Mouse (Mus musculus) midbrain, embryonic 16.5 days (tissue): ENCODE results near the gene Nlrp6. TPM values are rescaled to one million over a fixed set of nuclear protein-coding genes. Genes with fewer than 3 reads are reported as not detected.
"Not testable (repeated sequence)": the region's sequence is repeated elsewhere in the genome, so short reads cannot be mapped to it uniquely, and the experiment has no call there.

Experiments used
- ATAC-seq: fragments of 200-750 bp; cut with Nextera tagmentation; 2 replicates; pipeline ENCODE4 v1.8.0; 2017; ENCODE audit warnings: moderate TSS enrichment
- H3K27ac ChIP-seq: fragments of 300-500 bp; sonication (generic); 2 replicates; pipeline ENCODE4 v1.5.1; 2014; ENCODE audit warnings: mild to moderate bottlenecking, low read length, mixed read lengths
- H3K27me3 ChIP-seq: fragments of 300-500 bp; sonication (generic); 2 replicates; pipeline ENCODE4 v1.6.1; 2014; ENCODE audit warnings: low read depth, low read length, mixed read lengths; ENCODE audit not compliant: control insufficient read depth, insufficient read depth
- H3K36me3 ChIP-seq: fragments of 300-500 bp; sonication (generic); 2 replicates; pipeline ENCODE4 v1.6.1; 2014; ENCODE audit warnings: mild to moderate bottlenecking, low read length, moderate library complexity, mixed read lengths; ENCODE audit not compliant: control insufficient read depth, insufficient read depth
- H3K4me1 ChIP-seq: fragments of 300-500 bp; sonication (generic); 2 replicates; pipeline ENCODE4 v1.6.1; 2014; ENCODE audit warnings: mild to moderate bottlenecking, low read length, mixed read lengths; ENCODE audit not compliant: control insufficient read depth, insufficient read depth
- H3K4me2 ChIP-seq: fragments of 300-500 bp; sonication (generic); 2 replicates; pipeline ENCODE4 v1.6.1; 2014; ENCODE audit warnings: mild to moderate bottlenecking, low read length, mixed read lengths
- H3K4me3 ChIP-seq: fragments of 300-500 bp; sonication (generic); 2 replicates; pipeline ENCODE4 v1.5.1; 2014; ENCODE audit warnings: low read depth, mild to moderate bottlenecking, low read length, moderate library complexity, mixed read lengths
- H3K9ac ChIP-seq: fragments of 300-500 bp; sonication (generic); 2 replicates; pipeline ENCODE4 v1.6.1; 2014; ENCODE audit warnings: low read depth, low read length, mixed read lengths
- H3K9me3 ChIP-seq: fragments of 300-500 bp; sonication (generic); replicated peaks from 2 replicates; pipeline ENCODE4 v1.6.1; 2014; ENCODE audit warnings: mild to moderate bottlenecking, low read length, mixed read lengths; ENCODE audit not compliant: control insufficient read depth, poor library complexity, severe bottlenecking
- WGBS: fragments of 180-500 bp; shearing (Covaris S2); extraction: QIAGEN DNeasy Blood & Tissue Kit; methylation state at CpG from one replicate; pipeline ENCODE4 v1.1.7; 2014; 5-methylcytosine and 5-hydroxymethylcytosine counted together
- polyA plus RNA-seq: library from polyadenylated mRNA; unstranded; fragments of >200 nt; fragmentation: Nextera tagmentation; extraction: Ambion mirVana; gene quantifications from 2 replicates; pipeline ENCODE4 v1.2.1, GENCODE M21; 2015

The Nlrp6 gene
- polyA plus RNA-seq, 1 experiment from 2014 or later = 0.58 TPM

DNA sequence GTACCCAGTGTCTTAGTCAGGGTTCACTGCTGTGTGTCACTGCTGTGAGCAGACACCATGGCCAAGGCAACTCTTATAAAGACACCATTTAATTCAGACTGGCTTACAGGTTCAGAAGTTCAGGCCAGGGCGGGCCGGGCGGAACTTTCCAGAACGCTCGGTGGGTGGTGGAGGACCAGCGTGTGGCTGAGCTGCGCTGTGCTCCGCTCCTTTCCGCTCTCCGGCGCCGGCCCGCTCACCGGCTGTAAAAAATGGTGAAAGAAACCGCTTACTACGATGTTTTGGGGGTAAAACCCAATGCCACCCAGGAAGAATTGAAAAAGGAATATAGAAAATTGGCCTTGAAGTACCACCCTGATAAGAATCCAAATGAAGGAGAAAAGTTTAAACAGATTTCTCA lies 30.1 kb upstream of the Nlrp6 start:
- H3K9me3 ChIP-seq, H3K9ac ChIP-seq, H3K4me3 ChIP-seq, H3K4me2 ChIP-seq, H3K27me3 ChIP-seq, H3K27ac ChIP-seq, ATAC-seq, H3K4me1 ChIP-seq: not testable (repeated sequence)
- H3K36me3 ChIP-seq = peaks cover 40% of the 10 kb centered on the region
- WGBS = 96% methylated on average over 16 of the region's 16 CpGs

DNA sequence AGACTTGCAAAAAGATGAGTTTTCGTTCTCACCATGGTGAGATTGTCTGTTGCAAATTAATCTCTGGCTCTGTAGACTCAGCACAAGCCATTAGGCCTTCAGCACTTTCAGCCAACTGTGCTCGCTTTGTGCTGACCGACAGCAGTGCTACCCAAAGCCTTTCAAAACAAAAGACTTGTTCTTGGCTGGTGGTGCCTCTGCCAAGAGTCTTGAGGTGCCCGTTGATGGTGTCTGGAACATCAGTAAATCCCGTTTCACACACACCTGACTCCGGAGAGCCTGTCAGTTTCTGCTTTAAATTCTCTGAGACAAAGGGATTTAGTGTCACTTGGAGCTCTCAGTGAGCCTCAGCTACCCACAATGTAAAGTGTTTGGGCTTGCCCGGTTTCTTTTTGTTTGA lies 26.7 kb upstream of the Nlrp6 start:
- Histone ChIP-seq H3K9ac (no peak overlapping the region), H3K4me2 (no peak overlapping the region), H3K4me1 (no peaks in the 10 kb centered on the region), H3K9me3 (no peaks in the 10 kb centered on the region), H3K27me3 (no peaks in the 10 kb centered on the region), H3K27ac (no peak overlapping the region), H3K36me3 (peaks cover 42% of the 10 kb centered on the region), H3K4me3 (no peak overlapping the region)
- ATAC-seq = no peak
- 89% methylated on average over 7 of the region's 7 CpGs for WGBS

DNA sequence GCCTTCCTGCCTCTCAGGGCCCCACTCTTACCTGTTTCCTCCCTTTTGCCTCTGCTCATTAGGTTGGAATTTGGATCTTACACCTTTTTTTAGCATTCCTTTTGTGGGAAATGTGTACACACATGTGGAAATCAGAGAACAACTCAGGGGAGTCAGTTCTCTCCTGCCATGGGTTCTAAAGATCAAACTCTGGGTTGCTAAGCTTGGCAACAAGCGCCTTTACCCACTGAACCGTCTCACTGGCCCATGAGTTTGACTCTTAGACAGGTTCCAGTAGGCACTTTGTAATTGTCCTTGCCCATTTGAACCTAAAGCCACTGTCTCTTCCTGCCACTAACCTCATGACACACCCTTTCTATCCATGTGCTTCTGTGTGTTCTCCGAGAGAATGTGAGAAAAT lies 26.1 kb upstream of the Nlrp6 start:
- WGBS = 94% methylated on average over 3 of the region's 3 CpGs
- H3K36me3 ChIP-seq = peaks cover 43% of the 10 kb centered on the region

DNA sequence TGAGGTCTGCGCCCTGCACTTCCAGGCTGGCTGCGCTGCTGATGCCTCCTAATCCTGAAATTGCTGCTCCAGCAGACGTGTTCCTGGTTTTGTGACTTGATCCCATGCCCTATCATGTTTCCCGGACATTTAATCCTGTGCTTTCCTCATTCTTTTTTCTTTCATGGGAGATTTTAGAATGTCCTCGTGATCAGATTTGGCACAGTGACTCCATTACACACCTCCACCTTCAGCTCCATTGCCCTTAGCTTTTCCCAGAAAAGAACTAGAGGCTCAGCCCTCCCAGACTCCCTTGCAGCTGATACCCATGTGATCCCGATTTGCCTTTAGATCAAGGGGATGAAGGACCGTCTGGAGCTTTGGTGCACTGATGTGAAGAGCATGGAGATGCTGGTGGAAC lies 22.8 kb upstream of the Nlrp6 start:
- Histone ChIP-seq H3K9ac (no peak overlapping the region), H3K27ac (no peak overlapping the region), H3K27me3 (no peaks in the 10 kb centered on the region), H3K4me1 (no peaks in the 10 kb centered on the region), H3K36me3 (peaks cover 30% of the 10 kb centered on the region), H3K9me3 (no peaks in the 10 kb centered on the region), H3K4me2 (no peak overlapping the region), H3K4me3 (no peak overlapping the region)
- ATAC-seq = no peak
- 92% methylated on average over 7 of the region's 7 CpGs for WGBS

More for the DNA sequence above, 26.1 kb upstream of the Nlrp6 start:
- Histone ChIP-seq H3K4me1 (no peaks in the 10 kb centered on the region), H3K9ac (no peak overlapping the region), H3K4me3 (no peak overlapping the region), H3K9me3 (no peaks in the 10 kb centered on the region), H3K27ac (no peak overlapping the region), H3K4me2 (no peak overlapping the region), H3K27me3 (no peaks in the 10 kb centered on the region)
- no peak for ATAC-seq

DNA sequence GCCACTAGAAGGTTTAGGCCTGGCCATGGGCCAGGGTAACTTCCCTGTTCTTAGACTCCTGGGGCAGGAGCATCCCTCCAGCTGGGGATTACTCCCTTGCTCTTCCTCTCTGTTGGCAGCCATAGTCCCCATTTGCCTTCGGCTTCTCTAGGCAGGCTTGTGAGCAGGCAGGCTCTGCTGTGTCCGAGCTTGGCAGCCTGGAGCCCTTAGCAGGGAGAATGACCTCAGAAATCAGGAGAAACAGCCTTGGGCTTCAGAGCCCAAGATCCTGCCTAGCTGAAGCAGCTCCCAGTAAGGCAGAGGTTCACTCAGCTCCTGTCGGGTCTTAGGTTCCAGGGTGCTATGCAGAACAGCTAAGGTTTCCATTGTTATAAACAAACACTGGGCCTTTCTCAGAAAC lies 21.6 kb upstream of the Nlrp6 start:
- H3K4me3 ChIP-seq = no peak overlapping the region
- H3K9me3 ChIP-seq = no peaks in the 10 kb centered on the region
- no peaks in the 10 kb centered on the region for H3K4me1 ChIP-seq
- ATAC-seq = no peak
- H3K27ac ChIP-seq = no peak overlapping the region
- no peaks in the 10 kb centered on the region for H3K27me3 ChIP-seq
- no peak overlapping the region for H3K9ac ChIP-seq
- no peak overlapping the region for H3K4me2 ChIP-seq
- WGBS = 83% methylated on average over 3 of the region's 3 CpGs
- peaks cover 30% of the 10 kb centered on the region for H3K36me3 ChIP-seq

DNA sequence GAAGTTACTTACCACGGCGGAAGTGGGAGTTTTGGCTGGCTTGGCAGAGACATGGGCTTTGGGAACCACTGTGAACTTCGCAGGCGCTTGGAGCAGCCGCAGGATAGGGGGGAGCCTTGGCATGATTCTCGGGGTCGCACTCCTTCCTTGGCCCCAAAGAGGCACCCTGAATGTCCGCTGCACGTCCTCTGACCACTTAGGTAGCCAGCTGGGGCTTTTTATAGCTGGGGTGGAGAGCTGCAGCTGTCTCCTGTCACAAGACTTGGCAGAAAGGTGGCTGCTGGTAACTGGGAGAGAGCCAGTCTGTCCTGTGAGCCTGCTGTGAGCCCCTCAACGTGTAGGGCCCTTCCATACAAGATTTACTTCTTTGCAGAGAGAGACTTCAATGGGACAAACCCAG lies 20.5 kb upstream of the Nlrp6 start, which contains the start of gene Cox8b:
TSS of gene Cox8b (minus strand) at position 227 of the 400 bp plus-strand sequence.
- WGBS = 82% methylated on average over 10 of the region's 10 CpGs
- Histone ChIP-seq H3K36me3 (peaks cover 27% of the 10 kb centered on the region), H3K4me3 (no peak within 1 kb of the TSS), H3K4me1 (no peaks in the 10 kb centered on the region), H3K4me2 (no peak within 1 kb of the TSS), H3K9me3 (no peaks in the 10 kb centered on the region), H3K9ac (no peak within 1 kb of the TSS), H3K27ac (no peak within 1 kb of the TSS), H3K27me3 (no peaks in the 10 kb centered on the region)
- ATAC-seq = no peak

DNA sequence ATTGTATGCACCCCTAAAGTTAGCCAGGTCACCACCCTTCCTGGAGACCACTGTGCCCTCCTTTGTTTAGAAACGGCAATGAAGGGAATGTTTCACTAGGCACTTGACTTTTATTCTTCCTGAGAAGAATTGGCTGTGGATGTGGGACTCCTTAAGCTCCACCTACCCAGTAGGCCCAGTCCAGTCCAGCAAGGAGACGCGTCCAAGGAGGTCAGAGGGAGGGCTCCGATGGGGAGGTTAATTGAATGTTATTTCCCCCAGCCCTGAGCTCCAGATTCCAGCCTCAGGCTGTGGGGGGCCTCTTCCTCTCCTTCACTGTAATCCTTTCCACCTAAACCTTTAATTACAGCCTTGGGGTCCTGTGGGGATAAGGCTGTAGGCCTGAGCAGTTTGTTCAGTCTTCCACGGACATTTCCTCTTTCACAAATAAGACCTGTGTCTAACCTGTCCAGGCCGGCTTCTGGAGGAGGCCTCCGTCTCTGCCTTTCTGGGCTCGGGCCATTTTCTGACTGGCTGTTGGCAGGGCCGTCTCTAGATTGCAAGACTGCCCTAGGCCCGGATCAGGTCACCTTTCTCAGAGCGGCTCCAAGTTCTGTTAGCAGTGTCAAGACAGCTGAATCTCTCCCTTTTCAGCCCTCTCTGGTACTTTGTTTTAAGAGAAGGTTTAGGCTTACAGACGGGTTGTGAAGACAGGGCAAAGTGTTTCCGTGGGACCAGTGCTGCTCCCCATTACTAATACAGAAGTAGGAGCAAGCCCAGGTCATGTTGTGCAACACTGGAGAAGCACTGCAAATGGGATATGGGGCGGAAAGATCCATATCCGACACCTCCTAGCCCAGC lies 18.4 kb upstream of the Nlrp6 start:
- WGBS = 75% methylated on average over 15 of the region's 15 CpGs
- Histone ChIP-seq H3K9ac (peak overlapping the region; percentile 25; the same call in 1 of the 2 replicates), H3K4me3 (no peak overlapping the region), H3K27ac (no peak overlapping the region), H3K4me2 (no peak overlapping the region), H3K27me3 (no peaks in the 10 kb centered on the region), H3K9me3 (no peaks in the 10 kb centered on the region), H3K4me1 (no peaks in the 10 kb centered on the region), H3K36me3 (peaks cover 17% of the 10 kb centered on the region)
- ATAC-seq = no peak

DNA sequence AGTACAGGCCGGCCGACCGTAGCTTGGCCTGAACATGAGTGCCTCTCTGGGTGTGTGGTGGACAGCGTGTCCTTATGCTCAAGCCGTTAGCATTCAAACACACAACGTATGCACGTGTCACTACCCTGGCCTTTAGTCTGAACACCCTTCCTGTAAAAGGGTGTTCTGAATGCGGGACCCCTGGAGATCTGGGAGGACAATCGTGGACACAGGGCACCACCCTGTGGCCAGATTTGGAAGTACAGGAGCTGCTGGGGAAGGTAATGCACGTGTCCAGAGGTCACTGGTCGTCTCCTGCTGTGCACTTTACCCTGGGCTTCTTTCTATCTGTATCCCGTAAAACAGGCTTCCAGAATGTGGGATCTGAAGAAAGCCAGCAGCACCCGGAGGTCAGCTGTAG lies 17.5 kb upstream of the Nlrp6 start:
- Histone ChIP-seq H3K9me3 (no peaks in the 10 kb centered on the region), H3K27ac (no peak overlapping the region), H3K4me3 (no peak overlapping the region), H3K27me3 (no peaks in the 10 kb centered on the region), H3K36me3 (peaks cover 11% of the 10 kb centered on the region), H3K9ac (no peak overlapping the region), H3K4me2 (no peak overlapping the region), H3K4me1 (no peaks in the 10 kb centered on the region)
- ATAC-seq = peak; percentile 51; the same call in 1 of the 2 replicates
- 22% methylated on average over 13 of the region's 13 CpGs for WGBS

DNA sequence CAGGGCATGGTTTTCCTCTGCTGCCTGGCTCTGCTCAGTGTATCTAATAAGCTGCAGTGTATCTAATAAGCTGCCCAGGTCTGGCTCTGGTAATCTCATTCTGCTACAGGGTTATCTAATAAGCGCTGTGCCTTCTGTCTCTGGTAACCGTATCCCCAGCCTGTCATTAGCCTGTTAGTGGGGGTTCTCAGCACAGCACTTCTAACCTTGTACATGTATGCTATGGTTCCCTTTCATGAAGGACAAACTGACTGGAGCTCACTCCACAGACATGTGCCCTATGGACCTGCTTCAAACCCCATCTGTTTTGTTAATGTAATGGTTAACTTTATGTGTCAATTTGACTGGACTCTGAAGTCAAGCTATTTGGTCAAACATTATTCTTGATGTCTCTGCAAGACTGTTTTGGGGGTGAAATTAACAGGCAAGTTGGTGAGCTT lies 15.0 kb upstream of the Nlrp6 start:
- ATAC-seq = no peak
- Histone ChIP-seq H3K9me3 (no peaks in the 10 kb centered on the region), H3K4me3 (no peak overlapping the region), H3K4me1 (no peaks in the 10 kb centered on the region), H3K4me2 (no peak overlapping the region), H3K9ac (no peak overlapping the region), H3K36me3 (no peaks in the 10 kb centered on the region), H3K27ac (no peak overlapping the region), H3K27me3 (no peaks in the 10 kb centered on the region)
- 88% methylated on average over 2 of the region's 2 CpGs for WGBS
